Mouse (Mus musculus): ENCODE data around the gene Fam151a. TPM values are rescaled to one million over a fixed set of nuclear protein-coding genes. Genes with fewer than 3 reads are reported as not detected.

Fam151a gene
- polyA plus RNA-seq (2016; fragmentation: Nextera tagmentation; extraction: Ambion mirVana) = not detected in 2 replicates

- Histone ChIP-seq H3K4me3 (no peak within 1 kb of the TSS), H3K27ac (replicated peaks) (no peak within 1 kb of the TSS), H3K9me3 (replicated peaks) (no peaks in the 10 kb centered on the region), H3K27me3 (ENCODE audit: low read depth, poor library complexity, severe bottlenecking) (no peaks in the 10 kb centered on the region), H3K4me1 (0 out of 2 replicates have a peak, but pooled peaks cover 3% of the 10 kb centered on the region), H3K36me3 (no peaks in the 10 kb centered on the region)
- 71% methylated on average over 4 of the region's 4 CpGs for WGBS
- no peak for DNase-seq (ENCODE audit: low spot score)
These were observed at the start of gene Fam151a for GRCm38 (mm10) chr4:106733636-106734035. TSS of gene Fam151a (plus strand) at chr4:106733889.

GRCm38 (mm10) chr4:106688636-106689296, 44.9 kb upstream of the Fam151a start:
- Histone ChIP-seq H3K36me3 (no peaks in the 10 kb centered on the region), H3K9me3 (replicated peaks) (no peaks in the 10 kb centered on the region), H3K4me1 (no peaks in the 10 kb centered on the region), H3K4me3 (no peak overlapping the region), H3K27ac (replicated peaks) (no peak overlapping the region), H3K27me3 (ENCODE audit: low read depth, poor library complexity, severe bottlenecking) (no peaks in the 10 kb centered on the region; the same call in 1 of the 2 replicates)
- no peak for DNase-seq (ENCODE audit: low spot score)
- WGBS = 62% methylated on average over 3 of the region's 3 CpGs

DNA sequence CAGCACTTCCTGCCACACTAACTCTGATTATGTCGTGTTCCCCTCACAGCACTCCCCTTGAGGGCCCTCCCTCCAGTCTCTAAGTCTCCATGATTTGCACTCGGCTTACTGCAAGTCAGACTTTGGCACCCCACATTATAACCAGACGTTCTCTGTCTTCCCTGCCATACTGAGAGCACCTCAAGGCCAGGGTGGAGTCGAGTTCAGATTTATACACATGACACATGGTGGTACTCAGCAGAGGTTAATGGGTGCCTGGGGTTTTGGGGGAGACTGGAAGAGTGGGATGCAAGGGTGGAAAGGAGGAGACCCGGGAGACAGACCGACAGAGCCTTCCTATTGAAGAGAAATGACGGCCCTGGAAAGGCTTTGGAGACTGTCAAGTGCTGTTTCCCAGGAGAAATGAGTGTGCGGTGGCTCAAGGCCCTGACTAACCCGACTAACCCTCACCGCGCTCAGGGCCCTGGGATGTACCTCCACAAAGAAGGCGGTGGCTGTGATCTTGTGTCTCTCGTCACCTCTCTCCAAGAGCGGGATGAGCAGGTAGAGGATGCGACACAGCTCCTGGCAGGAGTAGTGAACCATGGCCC, 39.8 kb upstream of the Fam151a start:
- 86% methylated on average over 15 of the region's 15 CpGs for WGBS
- H3K4me3 ChIP-seq = no peak overlapping the region

GRCm38 (mm10) chr4:106699989-106700388, 33.7 kb upstream of the Fam151a start:
- H3K27ac ChIP-seq (replicated peaks) = no peak overlapping the region
- no peak overlapping the region for H3K4me3 ChIP-seq
- DNase-seq (ENCODE audit: low spot score) = peak; percentile 57
- H3K27me3 ChIP-seq (ENCODE audit: low read depth, poor library complexity, severe bottlenecking) = peaks cover 27% of the 10 kb centered on the region
- 21% methylated on average over 9 of the region's 9 CpGs for WGBS
- peaks cover 28% of the 10 kb centered on the region for H3K4me1 ChIP-seq
- H3K36me3 ChIP-seq = no peaks in the 10 kb centered on the region
- no peaks in the 10 kb centered on the region for H3K9me3 ChIP-seq (replicated peaks)

More for the DNA sequence above, 39.8 kb upstream of the Fam151a start:
- DNase-seq (ENCODE audit: low spot score) = no peak
- H3K36me3 ChIP-seq = no peaks in the 10 kb centered on the region
- no peaks in the 10 kb centered on the region for H3K9me3 ChIP-seq (replicated peaks)
- H3K27ac ChIP-seq (replicated peaks) = no peak overlapping the region
- H3K27me3 ChIP-seq (ENCODE audit: low read depth, poor library complexity, severe bottlenecking) = no peaks in the 10 kb centered on the region; the same call in 1 of the 2 replicates
- no peaks in the 10 kb centered on the region for H3K4me1 ChIP-seq

- peaks cover 27% of the 10 kb centered on the region for H3K27me3 ChIP-seq (ENCODE audit: low read depth, poor library complexity, severe bottlenecking)
- no peak overlapping the region for H3K4me3 ChIP-seq
- 69% methylated on average over 4 of the region's 4 CpGs for WGBS
- H3K9me3 ChIP-seq (replicated peaks) = no peaks in the 10 kb centered on the region
- DNase-seq (ENCODE audit: low spot score) = no peak
- no peak overlapping the region for H3K27ac ChIP-seq (replicated peaks)
- H3K4me1 ChIP-seq = peaks cover 36% of the 10 kb centered on the region
- H3K36me3 ChIP-seq = no peaks in the 10 kb centered on the region
These were observed 32.9 kb upstream of the Fam151a start for GRCm38 (mm10) chr4:106700798-106701197.

DNA sequence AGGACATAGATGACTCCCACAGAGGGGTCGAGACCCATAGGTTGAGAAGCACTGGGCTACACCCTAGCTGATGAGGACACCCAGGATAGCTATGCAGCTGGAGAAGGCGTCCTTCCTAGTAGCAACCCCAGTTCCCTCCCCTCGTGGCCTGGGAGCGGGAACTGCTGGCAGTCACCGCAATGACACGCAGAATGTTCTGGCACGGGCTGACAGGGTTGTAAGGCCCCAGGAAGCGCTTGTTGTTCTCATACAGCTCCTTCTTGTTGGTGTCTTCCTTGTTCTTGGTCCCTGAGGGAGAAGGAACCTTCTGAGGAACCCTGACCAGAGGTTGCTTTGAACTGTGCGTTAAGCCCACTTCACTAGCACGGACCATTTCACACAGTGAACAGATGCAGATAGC, 29.7 kb upstream of the Fam151a start:
- WGBS = 84% methylated on average over 10 of the region's 10 CpGs
- Histone ChIP-seq H3K27me3 (ENCODE audit: low read depth, poor library complexity, severe bottlenecking) (peaks cover 27% of the 10 kb centered on the region), H3K27ac (replicated peaks) (peak overlapping the region; percentile 83; the same call in 1 of the 2 replicates), H3K4me1 (peaks cover 47% of the 10 kb centered on the region), H3K9me3 (replicated peaks) (no peaks in the 10 kb centered on the region), H3K4me3 (no peak overlapping the region), H3K36me3 (no peaks in the 10 kb centered on the region)
- DNase-seq (ENCODE audit: low spot score) = no peak

DNA sequence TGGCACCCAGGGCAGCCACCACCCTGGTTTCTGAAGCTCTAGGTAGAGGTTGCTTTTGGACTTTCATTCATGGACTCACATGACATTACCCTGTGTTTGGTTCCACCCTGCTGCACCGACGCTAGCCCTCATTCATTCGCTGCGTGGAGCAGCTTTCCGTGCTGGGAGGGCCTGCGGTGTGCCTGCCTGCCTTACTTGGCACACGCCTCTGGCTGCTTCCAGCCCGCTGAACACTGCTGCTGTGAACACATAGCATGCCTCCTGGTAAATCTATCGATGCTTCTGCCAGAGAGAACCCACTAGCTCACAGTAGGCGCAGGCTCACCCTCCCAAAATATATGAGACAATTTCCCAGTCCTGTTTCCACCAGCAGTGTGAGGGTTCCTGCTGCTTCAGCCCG, 29.3 kb upstream of the Fam151a start:
- peak overlapping the region; percentile 83; the same call in 1 of the 2 replicates for H3K27ac ChIP-seq (replicated peaks)
- peaks cover 27% of the 10 kb centered on the region for H3K27me3 ChIP-seq (ENCODE audit: low read depth, poor library complexity, severe bottlenecking)
- no peaks in the 10 kb centered on the region for H3K36me3 ChIP-seq
- WGBS = 73% methylated on average over 11 of the region's 11 CpGs
- DNase-seq (ENCODE audit: low spot score) = no peak
- no peaks in the 10 kb centered on the region for H3K9me3 ChIP-seq (replicated peaks)
- peaks cover 47% of the 10 kb centered on the region for H3K4me1 ChIP-seq
- no peak overlapping the region for H3K4me3 ChIP-seq

DNA sequence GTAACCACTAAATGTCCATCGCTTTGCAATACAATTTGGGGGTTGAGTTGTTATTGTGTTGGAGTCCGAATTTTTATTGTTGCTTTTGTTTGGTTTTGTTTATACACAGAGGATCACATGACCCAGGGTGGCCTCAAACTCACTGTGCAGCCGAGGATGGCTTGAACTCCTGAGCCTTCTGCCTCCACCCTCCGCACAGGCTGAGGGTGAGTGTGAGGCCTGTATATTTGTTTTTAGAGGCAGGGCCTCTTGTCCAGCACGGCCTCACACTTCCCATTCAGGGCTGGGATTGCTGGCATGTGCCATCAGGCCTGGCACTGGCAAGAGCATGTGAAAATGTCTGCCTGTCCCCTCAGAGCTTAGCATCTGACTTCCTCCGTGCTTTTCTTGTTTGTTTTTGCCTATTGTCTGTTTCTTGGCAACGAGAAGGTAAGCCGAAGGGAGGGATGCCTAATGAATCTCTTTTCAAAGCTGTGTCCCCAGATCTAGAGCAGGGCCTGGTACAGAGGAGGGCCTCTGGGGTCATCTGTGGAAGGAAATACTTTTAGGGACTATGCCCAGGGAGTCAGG, 28.5 kb upstream of the Fam151a start:
- Histone ChIP-seq H3K36me3 (no peaks in the 10 kb centered on the region), H3K4me3 (no peak overlapping the region), H3K27ac (replicated peaks) (peak overlapping the region; percentile 83), H3K27me3 (ENCODE audit: low read depth, poor library complexity, severe bottlenecking) (peaks cover 26% of the 10 kb centered on the region), H3K4me1 (peaks cover 40% of the 10 kb centered on the region), H3K9me3 (replicated peaks) (no peaks in the 10 kb centered on the region)
- 37% methylated on average over 8 of the region's 8 CpGs for WGBS
- peak; percentile 32 for DNase-seq (ENCODE audit: low spot score)

DNA sequence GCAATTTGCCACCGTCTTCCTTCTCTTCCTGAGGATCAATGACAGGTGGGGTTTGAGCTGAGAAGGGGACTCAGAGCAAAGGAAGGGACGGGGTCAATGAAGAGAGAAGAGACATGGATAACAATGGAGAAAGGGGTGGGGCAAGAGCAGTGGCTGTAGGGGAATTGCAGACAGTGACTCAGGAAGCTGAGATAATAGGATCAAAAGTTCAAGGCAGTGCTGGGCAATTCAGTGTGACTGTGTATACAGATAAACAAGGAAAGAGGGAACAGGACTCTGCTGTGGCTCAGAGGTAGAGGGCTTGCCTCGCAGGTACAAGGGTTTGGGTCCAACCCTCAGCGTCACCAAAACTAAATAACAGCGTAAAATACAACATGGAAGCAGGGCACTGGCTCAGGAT, 25.7 kb upstream of the Fam151a start:
- Histone ChIP-seq H3K4me3 (no peak overlapping the region), H3K36me3 (no peaks in the 10 kb centered on the region), H3K9me3 (replicated peaks) (no peaks in the 10 kb centered on the region), H3K27me3 (ENCODE audit: low read depth, poor library complexity, severe bottlenecking) (peaks cover 4% of the 10 kb centered on the region; the same call in 1 of the 2 replicates), H3K27ac (replicated peaks) (peak overlapping the region; percentile 65), H3K4me1 (peaks cover 31% of the 10 kb centered on the region)
- no peak for DNase-seq (ENCODE audit: low spot score)
- 36% methylated on average over 5 of the region's 5 CpGs for WGBS

GRCm38 (mm10) chr4:106708408-106708807, 25.3 kb upstream of the Fam151a start:
- peaks cover 31% of the 10 kb centered on the region for H3K4me1 ChIP-seq
- peak overlapping the region; percentile 21; the same call in 1 of the 2 replicates for H3K4me3 ChIP-seq
- peak overlapping the region; percentile 65 for H3K27ac ChIP-seq (replicated peaks)
- no peaks in the 10 kb centered on the region for H3K9me3 ChIP-seq (replicated peaks)
- 4% methylated on average over 8 of the region's 8 CpGs for WGBS
- H3K36me3 ChIP-seq = no peaks in the 10 kb centered on the region
- H3K27me3 ChIP-seq (ENCODE audit: low read depth, poor library complexity, severe bottlenecking) = no peaks in the 10 kb centered on the region
- DNase-seq (ENCODE audit: low spot score) = peak; percentile 85

- DNase-seq (ENCODE audit: low spot score) = no peak
- 90% methylated on average over 6 of the region's 6 CpGs for WGBS
- H3K27ac ChIP-seq (replicated peaks) = no peak overlapping the region
- no peak overlapping the region for H3K4me3 ChIP-seq
- H3K9me3 ChIP-seq (replicated peaks) = no peaks in the 10 kb centered on the region
- H3K36me3 ChIP-seq = no peaks in the 10 kb centered on the region
- H3K4me1 ChIP-seq = peaks cover 10% of the 10 kb centered on the region
- H3K27me3 ChIP-seq (ENCODE audit: low read depth, poor library complexity, severe bottlenecking) = no peaks in the 10 kb centered on the region
These were observed 20.1 kb upstream of the Fam151a start for GRCm38 (mm10) chr4:106713622-106714021.

DNA sequence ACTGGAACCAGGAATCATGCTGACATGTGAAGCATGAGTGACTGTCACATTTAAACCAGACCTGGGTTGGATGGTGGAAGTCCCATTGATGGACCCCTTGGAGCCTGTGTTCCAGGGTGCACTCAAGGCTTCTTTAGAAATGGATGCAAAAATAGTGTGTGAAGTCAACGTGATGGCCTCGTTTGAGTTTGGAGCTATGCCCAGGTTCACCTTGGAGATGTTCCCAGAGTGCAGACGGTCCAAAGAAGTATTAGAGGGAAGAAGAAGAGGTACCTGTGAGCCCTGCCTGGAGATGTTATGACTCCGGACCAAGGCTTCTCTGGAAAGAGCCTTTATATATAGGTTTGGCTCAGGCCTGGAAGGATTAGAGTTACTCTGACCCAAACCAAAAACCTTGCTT, 13.1 kb upstream of the Fam151a start:
- no peak overlapping the region for H3K27ac ChIP-seq (replicated peaks)
- H3K27me3 ChIP-seq (ENCODE audit: low read depth, poor library complexity, severe bottlenecking) = no peaks in the 10 kb centered on the region
- DNase-seq (ENCODE audit: low spot score) = no peak
- WGBS = 95% methylated on average over 4 of the region's 4 CpGs
- H3K9me3 ChIP-seq (replicated peaks) = no peaks in the 10 kb centered on the region
- no peaks in the 10 kb centered on the region for H3K36me3 ChIP-seq
- H3K4me1 ChIP-seq = no peaks in the 10 kb centered on the region
- no peak overlapping the region for H3K4me3 ChIP-seq

GRCm38 (mm10) chr4:106730814-106731213, 2.9 kb upstream of the Fam151a start, which contains the start of gene Mroh7:
TSS of gene Mroh7 (minus strand) at chr4:106730925.
- Histone ChIP-seq H3K9me3 (replicated peaks) (no peaks in the 10 kb centered on the region), H3K36me3 (no peaks in the 10 kb centered on the region), H3K4me1 (0 out of 2 replicates have a peak, but pooled peaks cover 3% of the 10 kb centered on the region), H3K27ac (replicated peaks) (no peak within 1 kb of the TSS), H3K4me3 (no peak within 1 kb of the TSS), H3K27me3 (ENCODE audit: low read depth, poor library complexity, severe bottlenecking) (no peaks in the 10 kb centered on the region)
- WGBS = 89% methylated on average over 7 of the region's 7 CpGs
- DNase-seq (ENCODE audit: low spot score) = no peak
